25 mouse cellular contexts compared by ENCODE assay signal in the genomic region with DNA sequence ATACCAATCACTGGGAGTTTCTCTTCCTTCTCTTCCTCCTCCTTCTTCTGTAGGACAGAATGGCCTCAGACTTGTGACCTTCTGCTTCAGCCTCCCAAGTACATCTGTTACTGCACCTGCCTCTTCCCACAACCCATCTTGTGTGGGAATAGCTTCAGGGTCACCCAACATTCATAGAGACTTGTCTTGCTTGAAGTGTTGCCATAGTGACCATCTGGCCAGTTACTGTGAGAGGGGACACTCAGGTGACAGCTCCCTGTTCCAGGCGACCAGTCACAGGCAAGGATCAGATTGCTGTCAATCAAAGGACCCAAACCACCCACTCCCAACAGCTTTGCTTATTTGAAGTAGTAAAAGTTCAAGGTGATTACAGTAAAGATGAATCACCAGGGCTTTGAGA. TPM values are rescaled to one million over a fixed set of nuclear protein-coding genes. Genes with fewer than 3 reads are reported as not detected.
A peak's percentile ranks its signal among the peaks of the same experiment; 100 is the strongest.
DNase-seq lines count a peak whose midpoint lies in the region; ATAC-seq lines count a peak whose summit lies in the region.
"Had no signal": no experiment of that assay in that cellular context is flagged by ENCODE, and none has a peak within 500 bp of the region (broad histone marks: within the 10 kb centered on the region; RNA-seq: fewer than 3 reads in every experiment).

No protein-coding gene starts in this region.

- 17% methylated on average over 1 of the region's 1 CpGs for WGBS in liver, embryonic 12.5 days (ENCODE audit: insufficient replicate concordance)

- no peak overlapping the region for H3K4me2 ChIP-seq in liver, embryonic 12.5 days
- H3K4me2 ChIP-seq: heart, embryonic 11.5 days; stomach, embryonic 15.5 days had no signal

- peak; percentile 42 to 45 for DNase-seq in cerebellum, postnatal 10 days
- DNase-seq in cerebellum, adult 11-12 months: no peak
- DNase-seq in liver: no peak
- peak; percentile 27 for DNase-seq in ZHBTc4 (ENCODE audit: low read depth, low spot score)
- no peak for DNase-seq in urinary bladder, postnatal 14 days (ENCODE audit: low spot score)
- no peak for DNase-seq in spleen, adult 12 weeks (ENCODE audit: low spot score)
- DNase-seq: cerebellum, adult 9-11 months; gastrocnemius, postnatal 10 days; heart, postnatal 10 days; kidney, adult 2 months; kidney, postnatal 4 days; liver, postnatal 0 days; right cerebral cortex, postnatal 4 days; thymus, postnatal 4 days had no signal

- no peak overlapping the region for H3K27ac ChIP-seq in liver, embryonic 12.5 days
- H3K27ac ChIP-seq: forebrain, embryonic 10.5 days; macrophage; stomach, embryonic 15.5 days had no signal

- ATAC-seq in liver, embryonic 12.5 days: 0 out of 2 replicates have a peak, but pooled peaks have one; percentile 27
- ATAC-seq: forebrain, embryonic 16.5 days; liver, postnatal 0 days; lung, postnatal 0 days; midbrain, embryonic 16.5 days; Patski had no signal

- no peaks in the 10 kb centered on the region for H3K27me3 ChIP-seq in liver, embryonic 12.5 days (replicated peaks)
- H3K27me3 ChIP-seq: CH12.LX; Patski; stomach, embryonic 15.5 days had no signal

- H3K36me3 ChIP-seq in liver, embryonic 12.5 days: no peaks in the 10 kb centered on the region
- H3K36me3 ChIP-seq: forebrain, embryonic 10.5 days; G1E; stomach, embryonic 15.5 days had no signal

- no peak overlapping the region for H3K4me3 ChIP-seq in liver, embryonic 12.5 days
- H3K4me3 ChIP-seq: forebrain, embryonic 10.5 days; stomach, embryonic 15.5 days had no signal

- no peak overlapping the region for H3K9ac ChIP-seq in liver, embryonic 12.5 days
- H3K9ac ChIP-seq: liver, postnatal 0 days; stomach, embryonic 15.5 days had no signal

- no peaks in the 10 kb centered on the region for H3K4me1 ChIP-seq in liver, embryonic 12.5 days
- H3K4me1 ChIP-seq: forebrain, embryonic 10.5 days had no signal

- no peaks in the 10 kb centered on the region for H3K9me3 ChIP-seq in liver, embryonic 12.5 days (replicated peaks)
- H3K9me3 ChIP-seq: forebrain, embryonic 10.5 days; G1E; stomach, embryonic 15.5 days had no signal

RNA-seq across cellular contexts. Expression of gene Ywhaq, which starts 34.3 kb away (rescaled TPM):
- polyA plus RNA-seq in liver, embryonic 12.5 days (2016; fragmentation: Nextera tagmentation; extraction: Ambion mirVana): 325 and 327 TPM in 2 replicates

Comparison
In these comparisons a context has a peak if more than half of its experiments do, and no peak if none do; other contexts are left out.
1. DNase-seq: peak in cerebellum, postnatal 10 days (2 of 2) and ZHBTc4 (single experiment); none in cerebellum, adult 11-12 months (single experiment), liver (single experiment), urinary bladder, postnatal 14 days (single experiment) and spleen, adult 12 weeks (single experiment).